Mouse (Mus musculus): Measurements from ENCODE around the gene Calr. TPM values are rescaled to one million over a fixed set of nuclear protein-coding genes. Genes with fewer than 3 reads are reported as not detected.

The Calr gene
- total RNA-seq, 2 experiments from 2014 or later, result 444 to 464 TPM

DNA sequence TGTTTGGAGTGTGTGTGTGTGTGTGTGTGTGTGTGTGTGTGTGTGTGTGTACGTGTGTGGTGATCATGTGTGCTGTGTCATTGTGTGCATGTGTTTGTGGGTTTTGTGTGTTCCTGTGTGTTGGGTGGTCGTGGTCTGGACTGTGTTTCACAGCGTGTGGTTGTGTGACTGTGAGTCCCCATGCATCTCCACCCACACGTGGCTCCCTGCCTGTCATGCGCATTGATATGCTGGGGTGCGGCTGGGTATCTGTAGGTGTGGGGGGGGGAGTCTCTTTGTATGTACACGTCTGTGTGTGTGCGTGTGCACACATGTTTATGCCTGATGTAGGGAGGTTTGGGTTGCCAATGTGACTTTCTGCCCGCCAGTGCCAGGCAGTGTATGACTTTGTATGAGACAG lies 53.6 kb downstream of the Calr start:
- DNase-seq (ENCODE audit: low spot score in 2 of 2), result peak in 1 of 2 experiments; percentile 59

DNA sequence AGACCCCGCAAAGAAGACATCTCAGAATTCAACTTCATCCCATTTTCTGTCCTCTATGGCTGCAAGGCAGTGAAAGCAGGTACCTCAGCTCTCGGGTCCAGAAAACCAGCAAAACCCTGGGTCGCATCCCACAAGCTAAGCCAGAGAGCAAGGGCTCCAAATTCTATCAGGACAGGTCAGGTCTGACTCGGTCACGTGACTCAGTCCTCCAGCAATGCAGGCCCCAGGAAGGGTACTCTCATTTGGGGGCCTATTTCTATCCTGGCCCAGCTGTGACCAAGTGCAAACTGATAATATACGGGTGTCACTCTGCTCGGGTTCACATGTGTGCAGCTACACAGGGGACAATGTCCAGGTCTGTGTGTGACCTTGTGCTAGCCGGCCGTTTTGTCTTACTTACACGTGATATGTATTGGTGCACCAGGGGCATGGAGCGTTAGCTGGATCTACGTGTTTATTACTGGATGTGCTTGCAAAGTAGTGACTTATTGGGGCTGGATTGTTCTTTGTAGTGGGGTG lies 54.2 kb downstream of the Calr start:
- no peak for DNase-seq (ENCODE audit: low spot score in 2 of 2)

Small RNA genes lying within 50 kb of the gene (microRNA-seq; reads per million reads assigned to microRNA genes)
- 9.6 to 11.8 reads per million in 2 experiments for gene Mir7069

Other genes with a start within 250 kb of the Calr start
- gene Ier2, start 184.1 kb downstream of the Calr start, total RNA-seq (2021), result 10 to 100 TPM; 10.8 to 12.7 TPM
- 100 to 1,000 TPM in 1 of 2 experiments, 10 to 100 TPM in 1; 99.8 to 105 TPM for gene Trmt1, start 160.6 kb downstream of the Calr start, total RNA-seq (2021)
- gene Nacc1, start 159.1 kb downstream of the Calr start, total RNA-seq (2021), result 10 to 100 TPM; 73.7 to 75.3 TPM
- gene Lyl1, start 145.5 kb downstream of the Calr start, total RNA-seq (2021), result 1 to 10 TPM; 4.0 to 5.4 TPM
- not detected for gene G430095P16Rik, start 123.9 kb downstream of the Calr start, total RNA-seq (2021)
- 100 to 1,000 TPM; 607 to 678 TPM for gene Nfix, start 46.6 kb downstream of the Calr start, total RNA-seq (2021)
- 1 to 10 TPM; 6.7 to 7.4 TPM for gene Dand5, start 24.1 kb downstream of the Calr start, total RNA-seq (2021)
- gene Gadd45gip1, start 15.4 kb downstream of the Calr start, total RNA-seq (2021), result 10 to 100 TPM; 18.6 to 19.8 TPM
- gene Rad23a, start 6.3 kb downstream of the Calr start, total RNA-seq (2021), result 10 to 100 TPM; 55.5 to 64.9 TPM
- 10 to 100 TPM; 63.2 to 65.0 TPM for gene Farsa, start 10.1 kb upstream of the Calr start, total RNA-seq (2021)
- gene Syce2, start 25.2 kb upstream of the Calr start, total RNA-seq (2021), result 10 to 100 TPM; 33.5 to 39.1 TPM
- 10 to 100 TPM; 31.5 to 33.0 TPM for gene Gcdh, start 47.0 kb upstream of the Calr start, total RNA-seq (2021)
- gene Klf1, start 55.0 kb upstream of the Calr start, total RNA-seq (2021), result not detected
- 1 to 10 TPM; 4.2 to 5.2 TPM for gene Dnase2a, start 61.6 kb upstream of the Calr start, total RNA-seq (2021)
- gene Mast1, start 90.4 kb upstream of the Calr start, total RNA-seq (2021), result 100 to 1,000 TPM; 162 to 169 TPM
- gene Rtbdn, start 100.1 kb upstream of the Calr start, total RNA-seq (2021), result 1 to 10 TPM; 3.1 to 3.6 TPM
- not detected for gene Gm49661, start 122.5 kb upstream of the Calr start, total RNA-seq (2021)
- gene Prdx2, start 122.7 kb upstream of the Calr start, total RNA-seq (2021), result 100 to 1,000 TPM; 492 to 505 TPM
- gene Rnaseh2a, start 122.8 kb upstream of the Calr start, total RNA-seq (2021), result 10 to 100 TPM; 36.8 to 44.3 TPM
- gene Junb, start 131.8 kb upstream of the Calr start, total RNA-seq (2021), result 10 to 100 TPM; 33.7 to 34.2 TPM
- 10 to 100 TPM; 14.5 to 15.1 TPM for gene Hook2, start 143.7 kb upstream of the Calr start, total RNA-seq (2021)
- not detected for gene Best2, start 167.6 kb upstream of the Calr start, total RNA-seq (2021)
- 100 to 1,000 TPM; 110 to 119 TPM for gene Asna1, start 178.3 kb upstream of the Calr start, total RNA-seq (2021)
- gene Trir, start 179.9 kb upstream of the Calr start, total RNA-seq (2021), result 100 to 1,000 TPM; 151 to 155 TPM
- 100 to 1,000 TPM; 125 to 160 TPM for gene Tnpo2, start 190.0 kb upstream of the Calr start, total RNA-seq (2021)
- gene Fbxw9, start 213.1 kb upstream of the Calr start, total RNA-seq (2021), result 10 to 100 TPM; 55.4 to 64.6 TPM
- not detected for gene Gm5741, start 221.0 kb upstream of the Calr start, total RNA-seq (2021)
- 10 to 100 TPM; 59.9 to 72.1 TPM for gene Dhps, start 224.8 kb upstream of the Calr start, total RNA-seq (2021)
- 10 to 100 TPM; 60.8 to 61.8 TPM for gene Wdr83os, start 233.8 kb upstream of the Calr start, total RNA-seq (2021)
- 10 to 100 TPM; 26.5 to 30.8 TPM for gene Wdr83, start 234.4 kb upstream of the Calr start, total RNA-seq (2021)
- 10 to 100 TPM; 32.7 to 40.1 TPM for gene Man2b1, start 236.3 kb upstream of the Calr start, total RNA-seq (2021)

All from layer of hippocampus, postnatal 10 days (tissue).